Mouse (Mus musculus): ENCODE results near the gene Srgap3. TPM values are rescaled to one million over a fixed set of nuclear protein-coding genes. Genes with fewer than 3 reads are reported as not detected.

Gene Srgap3
- polyA plus RNA-seq, 1 experiment, result 0.01 TPM

GRCm38 (mm10) chr6:112903226-112903625 is 43.8 kb downstream of the Srgap3 start:
- no peaks in the 10 kb centered on the region for H3K36me3 ChIP-seq (ENCODE audit: control insufficient read depth)
- no peaks in the 10 kb centered on the region; the same call in 1 of the 2 replicates for H3K4me1 ChIP-seq (ENCODE audit: control insufficient read depth)
- TF ChIP-seq GATA1 (IDR thresholded peaks at IDR 0.05; ENCODE audit: low read length) (no peak), TAL1 (IDR thresholded peaks at IDR 0.05; ENCODE audit: low read length) (no peak)
- no peaks in the 10 kb centered on the region for H3K27me3 ChIP-seq (ENCODE audit: control insufficient read depth)
- no peak overlapping the region for H3K4me3 ChIP-seq (replicated peaks)
- H3K9me3 ChIP-seq (ENCODE audit: control insufficient read depth, low read length), result no peaks in the 10 kb centered on the region

GRCm38 (mm10) chr6:112902791-112903190 is 44.3 kb downstream of the Srgap3 start:
- TF ChIP-seq TAL1 (IDR thresholded peaks at IDR 0.05; ENCODE audit: low read length), result no peak
- TF ChIP-seq GATA1 (IDR thresholded peaks at IDR 0.05; ENCODE audit: low read length), result no peak
- H3K4me1 ChIP-seq (ENCODE audit: control insufficient read depth), result no peaks in the 10 kb centered on the region; the same call in 1 of the 2 replicates
- no peak overlapping the region for H3K4me3 ChIP-seq (replicated peaks)
- no peaks in the 10 kb centered on the region for H3K36me3 ChIP-seq (ENCODE audit: control insufficient read depth)
- no peaks in the 10 kb centered on the region for H3K27me3 ChIP-seq (ENCODE audit: control insufficient read depth)
- no peaks in the 10 kb centered on the region for H3K9me3 ChIP-seq (ENCODE audit: control insufficient read depth, low read length)

- Histone ChIP-seq H3K4me1 (ENCODE audit: control insufficient read depth) (peaks cover 2% of the 10 kb centered on the region; the same call in 1 of the 2 replicates), H3K36me3 (ENCODE audit: control insufficient read depth) (no peaks in the 10 kb centered on the region), H3K4me3 (replicated peaks) (no peak overlapping the region), H3K9me3 (ENCODE audit: control insufficient read depth, low read length) (no peaks in the 10 kb centered on the region), H3K27me3 (ENCODE audit: control insufficient read depth) (no peaks in the 10 kb centered on the region)
- TF ChIP-seq TAL1 (IDR thresholded peaks at IDR 0.05; ENCODE audit: low read length) (no peak), GATA1 (IDR thresholded peaks at IDR 0.05; ENCODE audit: low read length) (no peak)
These were observed 46.8 kb downstream of the Srgap3 start for GRCm38 (mm10) chr6:112900306-112900705.

GRCm38 (mm10) chr6:112899711-112900110 is 47.4 kb downstream of the Srgap3 start:
- peaks cover 2% of the 10 kb centered on the region; the same call in 1 of the 2 replicates for H3K4me1 ChIP-seq (ENCODE audit: control insufficient read depth)
- TF ChIP-seq GATA1 (IDR thresholded peaks at IDR 0.05; ENCODE audit: low read length), result no peak
- no peak for TF ChIP-seq TAL1 (IDR thresholded peaks at IDR 0.05; ENCODE audit: low read length)
- no peaks in the 10 kb centered on the region for H3K9me3 ChIP-seq (ENCODE audit: control insufficient read depth, low read length)
- H3K27me3 ChIP-seq (ENCODE audit: control insufficient read depth), result no peaks in the 10 kb centered on the region
- H3K4me3 ChIP-seq (replicated peaks), result no peak overlapping the region
- no peaks in the 10 kb centered on the region for H3K36me3 ChIP-seq (ENCODE audit: control insufficient read depth)

GRCm38 (mm10) chr6:112899276-112899675 is 47.8 kb downstream of the Srgap3 start:
- no peaks in the 10 kb centered on the region for H3K27me3 ChIP-seq (ENCODE audit: control insufficient read depth)
- no peak overlapping the region for H3K4me3 ChIP-seq (replicated peaks)
- H3K9me3 ChIP-seq (ENCODE audit: control insufficient read depth, low read length), result no peaks in the 10 kb centered on the region
- no peak for TF ChIP-seq GATA1 (IDR thresholded peaks at IDR 0.05; ENCODE audit: low read length)
- no peak for TF ChIP-seq TAL1 (IDR thresholded peaks at IDR 0.05; ENCODE audit: low read length)
- peaks cover 2% of the 10 kb centered on the region; the same call in 1 of the 2 replicates for H3K4me1 ChIP-seq (ENCODE audit: control insufficient read depth)
- no peaks in the 10 kb centered on the region for H3K36me3 ChIP-seq (ENCODE audit: control insufficient read depth)

GRCm38 (mm10) chr6:112898435-112898834 is 48.6 kb downstream of the Srgap3 start:
- Histone ChIP-seq H3K36me3 (ENCODE audit: control insufficient read depth) (no peaks in the 10 kb centered on the region), H3K4me1 (ENCODE audit: control insufficient read depth) (peaks cover 2% of the 10 kb centered on the region; the same call in 1 of the 2 replicates), H3K27me3 (ENCODE audit: control insufficient read depth) (no peaks in the 10 kb centered on the region), H3K4me3 (replicated peaks) (no peak overlapping the region), H3K9me3 (ENCODE audit: control insufficient read depth, low read length) (no peaks in the 10 kb centered on the region)
- TF ChIP-seq GATA1 (IDR thresholded peaks at IDR 0.05; ENCODE audit: low read length) (no peak), TAL1 (IDR thresholded peaks at IDR 0.05; ENCODE audit: low read length) (no peak)

GRCm38 (mm10) chr6:112896372-112896771 is 50.7 kb downstream of the Srgap3 start:
- TF ChIP-seq GATA1 (IDR thresholded peaks at IDR 0.05; ENCODE audit: low read length), result no peak
- TF ChIP-seq TAL1 (IDR thresholded peaks at IDR 0.05; ENCODE audit: low read length), result no peak
- Histone ChIP-seq H3K4me1 (ENCODE audit: control insufficient read depth) (peaks cover 2% of the 10 kb centered on the region; the same call in 1 of the 2 replicates), H3K36me3 (ENCODE audit: control insufficient read depth) (no peaks in the 10 kb centered on the region)

GRCm38 (mm10) chr6:112890331-112890751 is 56.7 kb downstream of the Srgap3 start:
- no peak for TF ChIP-seq TAL1 (IDR thresholded peaks at IDR 0.05; ENCODE audit: low read length)
- TF ChIP-seq GATA1 (IDR thresholded peaks at IDR 0.05; ENCODE audit: low read length), result no peak
- Histone ChIP-seq H3K27me3 (ENCODE audit: control insufficient read depth) (no peaks in the 10 kb centered on the region), H3K4me3 (replicated peaks) (no peak overlapping the region), H3K4me1 (ENCODE audit: control insufficient read depth) (no peaks in the 10 kb centered on the region), H3K9me3 (ENCODE audit: control insufficient read depth, low read length) (no peaks in the 10 kb centered on the region), H3K36me3 (ENCODE audit: control insufficient read depth) (no peaks in the 10 kb centered on the region)

More at GRCm38 (mm10) chr6:112896372-112896771, 50.7 kb downstream of the Srgap3 start:
- Histone ChIP-seq H3K4me3 (replicated peaks) (no peak overlapping the region), H3K9me3 (ENCODE audit: control insufficient read depth, low read length) (no peaks in the 10 kb centered on the region), H3K27me3 (ENCODE audit: control insufficient read depth) (no peaks in the 10 kb centered on the region)

GRCm38 (mm10) chr6:112883588-112884135 is 63.4 kb downstream of the Srgap3 start:
- Histone ChIP-seq H3K27me3 (ENCODE audit: control insufficient read depth) (no peaks in the 10 kb centered on the region), H3K9me3 (ENCODE audit: control insufficient read depth, low read length) (no peaks in the 10 kb centered on the region), H3K4me3 (replicated peaks) (no peak overlapping the region), H3K4me1 (ENCODE audit: control insufficient read depth) (no peaks in the 10 kb centered on the region), H3K36me3 (ENCODE audit: control insufficient read depth) (no peaks in the 10 kb centered on the region)
- TF ChIP-seq TAL1 (IDR thresholded peaks at IDR 0.05; ENCODE audit: low read length) (no peak), GATA1 (IDR thresholded peaks at IDR 0.05; ENCODE audit: low read length) (no peak)

Measured in erythroblast, embryonic 14.5 days (primary cell).